Comparison of ENCODE assay signal across 15 mouse cellular contexts in the genomic region with DNA sequence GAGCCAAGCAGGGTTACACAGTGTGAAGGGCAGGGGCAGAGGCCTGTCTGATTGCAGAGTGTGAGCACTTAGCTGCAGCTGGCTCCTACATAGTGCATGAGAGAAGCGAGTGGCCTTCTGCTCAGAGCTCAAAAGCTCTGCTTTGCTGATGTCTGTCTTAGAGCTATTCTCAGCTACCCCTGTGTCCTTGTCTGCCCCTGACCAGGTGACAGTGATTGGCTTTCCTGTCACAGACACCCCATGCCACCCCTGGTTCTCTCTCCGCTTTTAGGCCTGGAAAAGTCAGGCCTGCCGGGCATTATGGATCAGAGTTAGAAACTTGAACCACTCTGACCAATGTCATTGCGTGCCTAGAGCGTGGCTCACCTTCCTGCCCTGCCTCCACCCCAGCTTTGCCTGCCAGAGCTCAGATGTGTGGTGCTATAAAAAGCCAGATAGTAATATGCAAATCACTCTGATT.
DNase-seq lines count a peak whose midpoint lies in the region; ATAC-seq and TF ChIP-seq lines count a peak whose summit lies in the region.
"Had no signal": no experiment of that assay in that cellular context is flagged by ENCODE, and none has a peak within 500 bp of the region (broad histone marks: within the 10 kb centered on the region; RNA-seq: fewer than 3 reads in every experiment).

No protein-coding gene starts in this region.

- intact Hi-C loops in heart, adult 2 months (cut with DNase I): no loop called here
- intact Hi-C loops in heart, postnatal 10 days (cut with DNase I): no loop called here

- no peaks in the 10 kb centered on the region for H3K9me3 ChIP-seq in midbrain, embryonic 13.5 days
- H3K9me3 ChIP-seq in midbrain, embryonic 15.5 days: no peaks in the 10 kb centered on the region
- H3K9me3 ChIP-seq in neural tube, embryonic 14.5 days (ENCODE audit: control insufficient read depth, low read length): no peaks in the 10 kb centered on the region
- H3K9me3 ChIP-seq: forebrain, embryonic 12.5 days; liver, embryonic 15.5 days had no signal

- H3K4me1 ChIP-seq in midbrain, embryonic 13.5 days (replicated peaks): peaks cover 21% of the 10 kb centered on the region
- 0 out of 2 replicates have a peak, but pooled peaks cover 5% of the 10 kb centered on the region for H3K4me1 ChIP-seq in midbrain, embryonic 15.5 days
- H3K4me1 ChIP-seq in heart, adult 2 months (ENCODE audit: control insufficient read depth, insufficient read depth, low read length): peaks cover 2% of the 10 kb centered on the region; the same call in 1 of the 2 replicates
- peaks cover 23% of the 10 kb centered on the region for H3K4me1 ChIP-seq in neural tube, embryonic 14.5 days (ENCODE audit: control insufficient read depth, insufficient read depth, low read length)
- H3K4me1 ChIP-seq: liver, embryonic 15.5 days had no signal

- TF ChIP-seq CTCF in heart, adult 2 months (IDR thresholded peaks at IDR 0.05): no peak

- H3K4me2 ChIP-seq in midbrain, embryonic 13.5 days (replicated peaks): no peak overlapping the region
- H3K4me2 ChIP-seq in midbrain, embryonic 15.5 days: no peak overlapping the region
- no peak overlapping the region; the same call in 1 of the 2 replicates for H3K4me2 ChIP-seq in neural tube, embryonic 14.5 days (ENCODE audit: low read depth, low read length)
- H3K4me2 ChIP-seq: forebrain, embryonic 12.5 days; liver, embryonic 15.5 days had no signal

- no peak overlapping the region for H3K9ac ChIP-seq in midbrain, embryonic 13.5 days (replicated peaks)
- no peak overlapping the region for H3K9ac ChIP-seq in midbrain, embryonic 15.5 days
- no peak overlapping the region for H3K9ac ChIP-seq in heart, adult 2 months (ENCODE audit: low read depth, low read length)
- H3K9ac ChIP-seq in neural tube, embryonic 14.5 days (replicated peaks; ENCODE audit: low read depth, low read length): no peak overlapping the region
- H3K9ac ChIP-seq: forebrain, embryonic 12.5 days; liver, embryonic 15.5 days had no signal

- DNase-seq in heart, adult 2 months: peak; percentile 36 to 55
- DNase-seq in heart, postnatal 10 days: peak; percentile 66 to 67
- DNase-seq in thymus, postnatal 10 days (ENCODE audit: low spot score in 2 of 2): no peak
- DNase-seq: cerebellum, postnatal 10 days had no signal

- 90% methylated on average over 5 of the region's 5 CpGs for WGBS in midbrain, embryonic 13.5 days
- whole genome bisulfite sequencing in midbrain, embryonic 15.5 days: 85% methylated on average over 5 of the region's 5 CpGs
- WGBS in heart, adult 2 months: 60% methylated on average over 5 of the region's 5 CpGs
- 28% methylated on average over 5 of the region's 5 CpGs for WGBS in neural tube, embryonic 14.5 days

- no peaks in the 10 kb centered on the region for H3K36me3 ChIP-seq in midbrain, embryonic 13.5 days
- no peaks in the 10 kb centered on the region for H3K36me3 ChIP-seq in midbrain, embryonic 15.5 days (replicated peaks)
- no peaks in the 10 kb centered on the region for H3K36me3 ChIP-seq in heart, adult 2 months (ENCODE audit: control insufficient read depth, insufficient read depth, low read length)
- no peaks in the 10 kb centered on the region for H3K36me3 ChIP-seq in neural tube, embryonic 14.5 days (ENCODE audit: control insufficient read depth, insufficient read depth, low read length)
- H3K36me3 ChIP-seq: forebrain, embryonic 12.5 days; liver, embryonic 15.5 days had no signal

- H3K79me2 ChIP-seq in heart, adult 2 months (replicated peaks; ENCODE audit: control insufficient read depth, insufficient read depth, low read length): no peaks in the 10 kb centered on the region

- TF ChIP-seq POLR2A in heart, adult 2 months (IDR thresholded peaks at IDR 0.05; ENCODE audit: insufficient read depth, low read depth, low read length): no peak

- H3K27me3 ChIP-seq in midbrain, embryonic 13.5 days: no peaks in the 10 kb centered on the region
- no peaks in the 10 kb centered on the region for H3K27me3 ChIP-seq in midbrain, embryonic 15.5 days (replicated peaks)
- no peaks in the 10 kb centered on the region for H3K27me3 ChIP-seq in heart, adult 2 months (ENCODE audit: control insufficient read depth, insufficient read depth, low read length)
- H3K27me3 ChIP-seq in neural tube, embryonic 14.5 days (ENCODE audit: control insufficient read depth, insufficient read depth, low read length): no peaks in the 10 kb centered on the region
- H3K27me3 ChIP-seq: forebrain, embryonic 12.5 days; liver, embryonic 15.5 days had no signal

- no peak for ATAC-seq in midbrain, embryonic 13.5 days
- no peak for ATAC-seq in midbrain, embryonic 15.5 days (replicated peaks)
- ATAC-seq in neural tube, embryonic 14.5 days (ENCODE audit: low read depth): peak; percentile 70
- ATAC-seq in megakaryocyte, adult 5-6 weeks (ENCODE audit: poor library complexity, severe bottlenecking): no peak
- no peak for ATAC-seq in inflammation-experienced regulatory T-cells, adult 6 months
- ATAC-seq: activated CD4-positive, CD25-positive, alpha-beta regulatory T cell, adult 4 months; CD4-positive, CD25-positive, alpha-beta regulatory T cell, adult 4 months had no signal

- no peak overlapping the region for H3K4me3 ChIP-seq in midbrain, embryonic 13.5 days (replicated peaks)
- no peak overlapping the region for H3K4me3 ChIP-seq in midbrain, embryonic 15.5 days
- no peak overlapping the region for H3K4me3 ChIP-seq in heart, adult 2 months
- H3K4me3 ChIP-seq in neural tube, embryonic 14.5 days (ENCODE audit: low read depth, low read length): no peak overlapping the region
- H3K4me3 ChIP-seq: forebrain, embryonic 12.5 days; liver, embryonic 15.5 days; myocyte had no signal

- TF ChIP-seq EP300 in heart, adult 2 months (IDR thresholded peaks at IDR 0.05; ENCODE audit: insufficient read depth, low read depth, low read length): peak; percentile 54; the same call in 1 of the 2 replicates

- H3K27ac ChIP-seq in midbrain, embryonic 13.5 days: 0 out of 2 replicates have a peak overlapping the region, but pooled peaks have one; percentile 26
- H3K27ac ChIP-seq in midbrain, embryonic 15.5 days: no peak overlapping the region
- peak overlapping the region; percentile 77 for H3K27ac ChIP-seq in heart, adult 2 months
- peak overlapping the region; percentile 75 for H3K27ac ChIP-seq in neural tube, embryonic 14.5 days (ENCODE audit: low read depth, low read length)
- H3K27ac ChIP-seq: forebrain, embryonic 12.5 days; liver, embryonic 15.5 days; macrophage had no signal

Comparison
In these comparisons a context has a peak if more than half of its experiments do, and no peak if none do; other contexts are left out.
1. DNase-seq: peak in heart, adult 2 months (2 of 2) and heart, postnatal 10 days (2 of 2); none in thymus, postnatal 10 days (0 of 2).